Mouse (Mus musculus) forebrain, embryonic 11.5 days (tissue): ENCODE data around the gene Tns2. TPM values are rescaled to one million over a fixed set of nuclear protein-coding genes. Genes with fewer than 3 reads are reported as not detected.

Experiments
- ATAC-seq: fragments of 200-750 bp; cut with Nextera tagmentation; replicated peaks from 2 replicates; pipeline ENCODE4 v1.8.0; 2017; ENCODE audit warnings: moderate TSS enrichment; ENCODE audit not compliant: low FRiP score
- DNase-seq: peaks from one replicate; pipeline ENCODE4 v3.0.0-alpha.2; 2017; ENCODE audit warnings: low spot score
- H3K27ac ChIP-seq: fragments of 300-500 bp; sonication (generic); 2 replicates; pipeline ENCODE4 v1.5.1; 2014; ENCODE audit warnings: low read depth, low read length
- H3K27me3 ChIP-seq: fragments of 300-500 bp; sonication (generic); 2 replicates; pipeline ENCODE4 v1.6.1; 2014; ENCODE audit warnings: mild to moderate bottlenecking, low read length, mixed read lengths; ENCODE audit not compliant: control insufficient read depth, insufficient read depth
- H3K36me3 ChIP-seq: fragments of 300-500 bp; sonication (generic); 2 replicates; pipeline ENCODE4 v1.6.1; 2014; ENCODE audit warnings: mild to moderate bottlenecking, low read length, moderate library complexity, mixed read lengths; ENCODE audit not compliant: control insufficient read depth, insufficient read depth
- H3K4me1 ChIP-seq: fragments of 300-500 bp; sonication (generic); replicated peaks from 2 replicates; pipeline ENCODE4 v1.6.1; 2014; ENCODE audit warnings: low read length, mixed read lengths; ENCODE audit not compliant: control insufficient read depth, insufficient read depth
- H3K4me2 ChIP-seq: fragments of 300-500 bp; sonication (generic); 2 replicates; pipeline ENCODE4 v1.6.1; 2014; ENCODE audit warnings: low read depth, mild to moderate bottlenecking, low read length, moderate library complexity, mixed read lengths; ENCODE audit not compliant: severe bottlenecking
- H3K4me3 ChIP-seq: fragments of 300-500 bp; sonication (generic); 2 replicates; pipeline ENCODE4 v1.5.1; 2014; ENCODE audit warnings: low read depth, low read length
- H3K9ac ChIP-seq: fragments of 300-500 bp; sonication (generic); 2 replicates; pipeline ENCODE4 v1.6.1; 2014; ENCODE audit warnings: low read length
- H3K9me3 ChIP-seq: fragments of 300-500 bp; sonication (generic); 2 replicates; pipeline ENCODE4 v1.6.1; 2016; ENCODE audit warnings: low read length, mixed read lengths; ENCODE audit not compliant: control insufficient read depth
- WGBS: fragments of 180-500 bp; shearing (Covaris S2); extraction: QIAGEN DNeasy Blood & Tissue Kit; methylation state at CpG from one replicate; pipeline ENCODE4 v1.1.7; 2014; 5-methylcytosine and 5-hydroxymethylcytosine counted together
- polyA plus RNA-seq: library from polyadenylated mRNA; unstranded; fragments of >200 nt; fragmentation: Nextera tagmentation; extraction: Ambion mirVana; gene quantifications from 2 replicates; pipeline ENCODE4 v1.2.1, GENCODE M21; 2014

Tns2 gene
- polyA plus RNA-seq, 1 experiment from 2014 or later: 10.5 TPM

DNA sequence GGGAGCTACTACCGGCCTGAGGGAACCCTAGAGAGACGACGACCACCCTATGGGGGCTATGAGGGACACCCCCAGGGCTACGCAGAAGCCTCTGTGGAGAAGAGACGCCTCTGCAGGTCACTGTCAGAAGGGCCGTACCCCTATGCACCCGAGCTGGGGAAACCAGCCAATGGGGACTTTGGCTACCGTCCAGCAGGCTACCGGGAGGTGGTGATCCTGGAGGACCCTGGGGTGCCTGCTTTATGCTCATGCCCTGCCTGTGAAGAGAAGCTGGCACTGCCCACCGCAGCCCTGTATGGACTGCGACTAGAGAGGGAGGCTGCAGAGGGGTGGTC is 11.2 kb downstream of the Tns2 start:
- Histone ChIP-seq H3K9ac (no peak overlapping the region), H3K9me3 (no peaks in the 10 kb centered on the region), H3K36me3 (no peaks in the 10 kb centered on the region), H3K27me3 (peaks cover 14% of the 10 kb centered on the region), H3K27ac (no peak overlapping the region), H3K4me2 (no peak overlapping the region), H3K4me3 (no peak overlapping the region), H3K4me1 (0 out of 2 replicates have a peak, but pooled peaks cover 7% of the 10 kb centered on the region)
- 82% methylated on average over 11 of the region's 11 CpGs for WGBS
- ATAC-seq (no peak), DNase-seq (no peak)

DNA sequence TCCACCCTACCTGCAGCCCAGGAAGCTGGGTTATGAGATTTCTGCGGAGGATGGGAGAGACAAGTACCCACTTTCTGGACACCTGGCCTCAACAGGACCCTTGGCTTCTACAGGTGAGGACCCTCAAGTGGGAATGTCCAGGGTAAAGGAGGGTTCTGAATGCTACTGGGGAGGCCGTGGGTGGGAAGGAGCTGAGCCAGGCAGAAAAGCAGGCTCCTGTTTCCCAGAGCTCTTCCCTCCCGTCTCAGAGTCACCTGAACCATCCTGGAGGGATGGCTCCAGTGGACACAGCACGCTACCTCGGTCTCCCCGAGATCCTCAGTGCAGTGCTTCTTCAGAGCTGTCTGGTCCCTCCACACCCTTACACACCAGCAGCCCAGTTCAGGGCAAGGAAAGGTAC is 12.0 kb downstream of the Tns2 start:
- Histone ChIP-seq H3K4me1 (0 out of 2 replicates have a peak, but pooled peaks cover 6% of the 10 kb centered on the region), H3K4me3 (no peak overlapping the region), H3K27ac (no peak overlapping the region), H3K9me3 (no peaks in the 10 kb centered on the region), H3K27me3 (peaks cover 8% of the 10 kb centered on the region), H3K4me2 (no peak overlapping the region), H3K36me3 (no peaks in the 10 kb centered on the region), H3K9ac (no peak overlapping the region)
- ATAC-seq: no peak
- no peak for DNase-seq
- WGBS: 89% methylated on average over 6 of the region's 6 CpGs

DNA sequence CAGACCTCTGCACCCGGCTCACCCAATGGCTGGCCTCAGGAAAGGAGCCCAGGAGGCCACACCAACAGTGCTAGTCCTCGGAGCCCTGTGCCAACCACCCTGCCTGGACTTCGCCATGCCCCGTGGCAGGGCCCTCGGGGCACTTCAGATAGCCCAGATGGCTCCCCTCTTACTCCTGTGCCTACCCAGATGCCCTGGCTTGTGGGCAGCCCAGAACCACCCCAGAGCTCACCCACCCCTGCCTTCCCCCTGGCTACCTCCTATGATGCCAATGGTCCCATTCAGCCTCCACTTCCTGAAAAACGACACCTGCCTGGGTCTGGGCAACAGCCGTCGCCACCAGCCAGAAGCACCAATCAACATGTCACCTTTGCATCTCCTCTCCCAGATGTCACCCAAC is 12.6 kb downstream of the Tns2 start:
- Histone ChIP-seq H3K9me3 (no peaks in the 10 kb centered on the region), H3K27ac (no peak overlapping the region), H3K36me3 (no peaks in the 10 kb centered on the region), H3K4me3 (no peak overlapping the region), H3K4me1 (0 out of 2 replicates have a peak, but pooled peaks cover under 1% of the 10 kb centered on the region), H3K27me3 (peaks cover 2% of the 10 kb centered on the region), H3K4me2 (no peak overlapping the region), H3K9ac (no peak overlapping the region)
- ATAC-seq: no peak
- DNase-seq: no peak
- 80% methylated on average over 8 of the region's 8 CpGs for WGBS

DNA sequence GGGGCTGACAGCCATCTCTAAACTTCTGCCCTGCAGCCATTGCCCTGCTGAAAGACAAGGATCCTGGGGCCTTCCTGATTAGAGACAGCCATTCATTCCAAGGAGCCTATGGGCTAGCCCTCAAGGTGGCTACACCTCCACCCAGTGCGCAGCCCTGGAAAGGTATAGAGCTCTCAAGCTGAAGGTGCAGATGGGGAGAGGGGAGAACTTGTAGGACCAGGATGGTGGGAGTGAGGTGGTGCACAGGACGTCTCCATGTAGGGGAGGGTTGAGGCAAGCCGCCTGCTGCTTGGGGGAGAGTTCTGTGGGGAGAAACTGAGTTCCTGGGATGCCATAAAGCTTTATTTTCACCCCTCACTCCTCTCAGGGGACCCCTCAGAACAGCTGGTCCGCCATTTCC is 13.5 kb downstream of the Tns2 start:
- Histone ChIP-seq H3K9ac (no peak overlapping the region), H3K9me3 (no peaks in the 10 kb centered on the region), H3K27me3 (no peaks in the 10 kb centered on the region), H3K27ac (no peak overlapping the region), H3K36me3 (no peaks in the 10 kb centered on the region), H3K4me3 (no peak overlapping the region), H3K4me2 (no peak overlapping the region), H3K4me1 (no peaks in the 10 kb centered on the region)
- 89% methylated on average over 4 of the region's 4 CpGs for WGBS
- ATAC-seq (no peak), DNase-seq (no peak)

DNA sequence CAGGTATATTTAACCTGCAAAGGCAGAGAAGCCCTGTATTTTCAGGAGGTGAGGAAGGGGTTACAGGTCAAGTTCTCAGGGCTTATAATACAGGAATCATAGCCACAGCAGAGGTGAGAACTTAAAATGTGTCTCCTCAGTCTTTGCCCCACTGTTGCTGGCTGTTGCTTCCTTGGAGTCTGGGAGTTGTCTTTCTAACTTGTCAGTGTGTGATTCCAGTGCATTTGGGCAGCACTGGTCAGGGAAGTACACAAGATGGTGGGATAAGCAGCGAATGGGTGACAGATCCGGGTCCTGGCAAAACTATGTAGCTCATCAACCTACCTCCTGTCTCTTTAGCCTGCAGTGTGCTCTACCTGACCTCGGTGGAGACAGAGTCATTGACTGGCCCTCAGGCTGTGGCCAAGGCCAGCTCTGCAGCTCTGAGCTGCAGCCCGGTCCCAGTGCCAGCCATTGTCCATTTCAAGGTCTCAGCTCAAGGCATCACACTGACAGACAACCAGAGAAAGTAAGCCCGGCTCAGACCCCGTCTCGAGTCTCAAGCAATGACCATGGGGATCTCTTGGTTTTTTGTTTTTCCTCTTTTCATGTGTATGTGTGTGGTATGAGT is 14.5 kb downstream of the Tns2 start:
- no peak for DNase-seq
- ATAC-seq: no peak
- no peaks in the 10 kb centered on the region for H3K4me1 ChIP-seq
- H3K9ac ChIP-seq: no peak overlapping the region
- no peaks in the 10 kb centered on the region for H3K36me3 ChIP-seq
- WGBS: 81% methylated on average over 7 of the region's 7 CpGs
- no peak overlapping the region for H3K4me3 ChIP-seq
- H3K9me3 ChIP-seq: no peaks in the 10 kb centered on the region
- no peaks in the 10 kb centered on the region for H3K27me3 ChIP-seq
- no peak overlapping the region for H3K27ac ChIP-seq
- H3K4me2 ChIP-seq: no peak overlapping the region

DNA sequence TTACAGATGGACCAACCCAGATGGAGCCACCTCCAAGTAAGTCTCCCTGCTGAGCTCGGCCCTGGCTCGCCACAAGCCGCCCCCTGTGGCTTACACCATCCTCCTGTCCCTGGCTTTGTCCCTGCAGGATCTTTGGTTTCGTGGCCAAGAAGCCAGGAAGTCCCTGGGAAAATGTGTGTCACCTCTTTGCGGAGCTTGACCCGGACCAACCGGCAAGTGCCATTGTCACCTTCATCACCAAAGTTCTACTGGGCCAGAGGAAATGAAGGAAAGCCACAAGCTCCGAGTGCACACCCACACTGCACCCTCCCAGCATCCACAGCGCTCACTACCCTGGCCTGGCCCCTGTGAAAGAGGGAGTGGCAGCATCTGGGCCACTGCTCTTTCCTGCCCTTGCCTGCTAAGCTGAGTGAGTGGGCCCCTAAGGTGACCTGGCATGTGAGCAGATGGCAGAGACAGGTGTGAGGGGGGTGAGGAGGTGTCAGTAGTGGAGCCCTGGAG is 15.6 kb downstream of the Tns2 start:
- DNase-seq (no peak), ATAC-seq (no peak)
- Histone ChIP-seq H3K4me2 (no peak overlapping the region), H3K9me3 (no peaks in the 10 kb centered on the region), H3K27me3 (no peaks in the 10 kb centered on the region), H3K4me3 (no peak overlapping the region), H3K9ac (no peak overlapping the region), H3K4me1 (no peaks in the 10 kb centered on the region), H3K36me3 (no peaks in the 10 kb centered on the region), H3K27ac (no peak overlapping the region)
- WGBS: 66% methylated on average over 9 of the region's 9 CpGs

DNA sequence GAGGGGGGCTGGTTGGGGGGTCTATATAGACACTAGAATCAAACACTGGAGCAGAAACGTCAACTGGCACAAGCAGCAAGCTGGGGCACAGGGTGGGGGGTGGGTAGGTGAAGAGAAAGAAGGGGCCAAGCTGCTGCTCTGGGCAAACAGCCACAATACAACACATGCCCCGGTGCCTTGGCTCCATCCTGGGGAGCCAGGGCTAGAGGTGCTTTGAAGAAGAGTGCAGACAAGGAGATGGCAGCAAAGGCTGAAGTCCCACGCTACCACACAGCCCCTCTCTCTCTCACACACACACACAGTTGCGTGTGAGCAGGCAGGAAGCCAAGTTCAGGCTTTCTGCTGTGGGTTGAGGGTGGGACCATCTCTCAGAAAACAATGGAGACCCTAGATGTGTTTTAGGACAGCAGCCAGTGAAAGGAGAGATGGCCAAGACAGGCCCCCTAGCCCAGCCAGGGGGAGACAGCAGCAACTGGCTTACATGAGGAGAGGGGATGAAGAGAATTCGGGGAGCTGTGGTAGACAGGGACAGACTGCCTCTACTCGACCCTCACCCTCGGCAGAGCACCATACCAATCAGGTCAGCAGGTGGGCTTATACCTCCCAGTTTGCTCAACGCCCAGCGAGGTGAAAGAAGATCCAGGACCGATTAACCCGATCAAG is 16.7 kb downstream of the Tns2 start:
- Histone ChIP-seq H3K27me3 (no peaks in the 10 kb centered on the region), H3K4me3 (no peak overlapping the region), H3K9ac (no peak overlapping the region), H3K36me3 (no peaks in the 10 kb centered on the region), H3K4me2 (no peak overlapping the region), H3K4me1 (no peaks in the 10 kb centered on the region), H3K9me3 (no peaks in the 10 kb centered on the region), H3K27ac (0 out of 2 replicates have a peak overlapping the region, but pooled peaks have one; percentile 18)
- 80% methylated on average over 11 of the region's 11 CpGs for WGBS
- DNase-seq: no peak
- ATAC-seq: no peak

DNA sequence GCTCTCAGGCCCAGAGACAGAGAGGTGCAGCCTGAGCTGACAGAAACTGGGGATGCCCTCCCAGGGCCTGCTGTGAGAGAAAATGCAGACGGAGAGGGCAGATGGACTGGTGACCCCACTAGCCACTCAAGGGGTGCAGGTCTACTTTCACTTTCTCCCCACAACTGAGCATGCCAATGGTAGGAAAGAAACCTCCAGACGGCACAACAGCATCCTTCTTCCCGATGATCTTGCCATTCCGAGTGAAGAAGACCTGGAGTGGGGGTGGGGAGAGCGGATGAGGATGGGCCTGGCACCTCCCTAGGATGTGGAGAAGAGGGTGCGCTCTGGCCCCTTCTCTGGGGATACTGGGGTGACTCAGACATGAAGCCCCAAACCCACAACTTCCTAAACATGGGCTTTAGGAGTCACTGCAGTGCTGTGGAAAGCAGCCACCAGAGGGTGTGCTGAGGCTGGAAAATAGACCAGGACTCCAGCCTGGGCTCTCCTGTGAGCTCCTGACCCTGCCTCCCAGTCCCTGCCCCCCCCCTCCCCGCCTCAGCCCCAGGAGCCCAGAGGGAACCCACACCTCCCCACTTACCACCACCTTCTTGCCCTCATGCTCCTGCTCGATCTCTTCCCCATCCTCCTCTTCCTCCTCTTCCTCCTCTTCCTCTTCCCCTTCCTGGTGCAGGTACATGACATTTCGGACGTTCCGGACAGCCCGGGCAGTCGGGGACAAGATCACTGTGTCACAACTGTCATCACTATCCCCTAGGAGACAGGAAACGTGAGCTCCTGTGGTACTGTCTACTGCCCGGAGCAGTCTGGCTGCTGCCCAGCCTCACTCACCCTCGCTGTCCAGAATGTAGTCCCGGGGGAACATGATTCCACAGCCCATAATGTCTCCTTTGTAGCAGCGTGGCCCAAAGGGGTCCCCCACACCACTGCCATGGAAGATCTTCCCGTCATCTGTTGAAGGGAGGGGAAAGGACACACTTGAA is 17.5 kb downstream of the Tns2 start:
- no peak for ATAC-seq
- H3K27me3 ChIP-seq: no peaks in the 10 kb centered on the region
- no peaks in the 10 kb centered on the region for H3K9me3 ChIP-seq
- H3K4me3 ChIP-seq: no peak overlapping the region
- H3K36me3 ChIP-seq: no peaks in the 10 kb centered on the region
- no peak overlapping the region for H3K27ac ChIP-seq
- 78% methylated on average over 19 of the region's 19 CpGs for WGBS
- no peaks in the 10 kb centered on the region for H3K4me1 ChIP-seq
- H3K9ac ChIP-seq: no peak overlapping the region
- DNase-seq: no peak
- no peak overlapping the region for H3K4me2 ChIP-seq
